Mouse (Mus musculus) heart, postnatal 36 days (tissue): ENCODE measurements around the gene Fam229b. TPM values are rescaled to one million over a fixed set of nuclear protein-coding genes. Genes with fewer than 3 reads are reported as not detected.

ENCODE experiments used
- DNase-seq, 2 experiments: peaks; one replicate each; pipeline ENCODE4 v3.0.0; 2021 to 2022
- intact Hi-C: fragments of 180-260 bp; cut with DNase I; formaldehyde crosslinking; loops from one replicate; pipeline ENCODE4 v1.15.1; 2025
- total RNA-seq, 2 experiments: library from RNA; stranded (reverse); gene quantifications; 2 replicates each; pipeline ENCODE4 v1.2.3; 2021

Fam229b gene
- total RNA-seq, 2 experiments from 2014 or later = 5.4 to 6.7 TPM

DNA sequence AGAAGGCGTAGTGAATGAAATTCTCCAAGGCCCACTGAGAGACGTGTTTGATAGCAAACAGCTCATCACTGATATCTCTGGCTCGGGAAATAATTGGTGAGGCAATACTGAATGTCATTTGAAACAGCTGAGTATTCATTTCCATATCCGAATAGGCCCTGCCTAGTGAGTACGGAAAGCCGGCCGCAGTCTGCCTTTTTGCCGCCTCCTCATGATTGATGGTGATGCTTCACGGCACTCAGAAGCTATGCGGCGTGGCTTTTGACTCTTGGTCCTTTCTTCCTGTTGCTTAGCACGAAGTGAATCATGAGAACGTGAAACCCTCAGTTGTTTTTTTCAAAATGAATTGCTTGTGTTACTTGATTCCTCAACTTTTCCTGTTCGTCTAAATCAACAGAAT is 7.1 kb upstream of the Fam229b start:
- intact Hi-C loops = no loop called here
- no peak for DNase-seq

DNA sequence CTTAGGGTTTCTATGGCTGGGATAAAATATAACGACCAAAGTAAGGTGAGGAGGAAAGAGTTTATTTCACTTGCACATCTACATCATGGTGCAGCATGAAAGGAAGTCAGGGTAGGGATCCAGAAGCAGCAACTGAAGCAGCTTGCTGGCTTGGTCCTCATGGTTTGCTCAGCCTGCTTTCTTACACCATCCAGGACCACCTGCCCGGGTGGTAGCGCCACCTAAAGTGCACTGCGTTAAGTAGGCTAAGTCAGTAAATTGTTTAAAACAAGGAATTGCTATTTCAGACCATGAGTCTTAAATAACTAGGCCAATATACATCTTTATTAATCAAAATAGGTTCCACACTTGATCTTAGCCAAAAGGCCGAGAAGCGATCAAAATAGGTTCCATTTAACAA is 5.0 kb upstream of the Fam229b start:
- intact Hi-C loops = no loop called here
- no peak for DNase-seq

DNA sequence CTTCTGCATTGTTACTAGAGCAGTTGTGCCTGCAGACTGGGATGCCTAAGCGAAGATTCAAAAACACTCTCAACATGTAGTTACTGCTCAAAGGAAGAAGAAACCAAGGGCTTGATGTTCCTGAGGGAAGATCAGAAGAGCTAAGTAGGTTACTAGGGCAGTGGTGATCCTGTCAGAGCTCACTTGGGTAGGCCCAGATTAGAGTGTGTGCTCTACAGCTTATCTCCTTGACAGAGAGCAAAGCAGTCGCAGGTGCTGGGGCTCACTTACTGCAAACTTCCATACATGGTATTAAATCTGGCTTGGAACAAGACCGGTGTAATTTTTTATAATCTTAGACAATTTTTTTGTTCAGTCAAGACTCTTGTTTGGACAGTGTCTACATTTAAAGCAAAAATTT is 4.1 kb upstream of the Fam229b start:
- no peak for DNase-seq
- intact Hi-C loops = no loop called here

DNA sequence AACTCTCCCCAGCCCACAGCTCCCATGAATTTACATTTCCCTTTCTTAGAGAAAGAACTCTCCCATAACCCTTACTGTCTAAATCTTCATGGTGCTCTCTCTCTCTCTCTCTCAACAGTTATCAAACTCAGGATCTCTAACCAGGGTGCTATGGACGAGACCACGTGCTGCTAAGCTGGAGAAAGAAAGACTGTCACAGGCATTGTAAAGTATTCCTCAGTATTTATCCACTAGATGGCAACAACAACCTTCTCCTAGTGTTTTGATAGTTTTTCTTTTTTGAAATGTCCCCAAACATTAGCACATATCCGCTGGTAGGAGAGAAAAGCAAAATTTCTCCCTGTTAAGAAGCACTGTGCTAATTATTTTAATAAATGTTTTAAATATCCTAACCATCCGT is 12.3 kb downstream of the Fam229b start:
- no peak for DNase-seq
- intact Hi-C loops = no loop called here

DNA sequence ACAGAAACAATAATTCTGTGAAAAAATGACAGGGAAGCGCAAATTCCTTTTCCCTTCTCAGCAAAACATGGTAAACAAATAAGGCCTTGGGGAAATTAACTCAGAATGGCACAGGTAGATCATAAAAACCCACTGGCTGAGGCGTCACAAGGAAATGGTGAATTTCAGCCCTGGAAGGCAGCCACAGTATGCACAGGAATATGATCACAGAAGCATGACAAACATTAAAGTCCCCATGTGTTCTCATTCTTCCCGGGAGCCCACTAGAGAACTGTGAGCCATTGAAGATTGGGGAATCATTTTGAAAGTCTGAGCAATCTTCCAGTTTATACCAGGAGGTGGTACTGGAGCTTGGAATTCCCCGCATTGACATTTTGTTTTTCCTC is 24.2 kb downstream of the Fam229b start:
- intact Hi-C loops = no loop called here
- DNase-seq = no peak

DNA sequence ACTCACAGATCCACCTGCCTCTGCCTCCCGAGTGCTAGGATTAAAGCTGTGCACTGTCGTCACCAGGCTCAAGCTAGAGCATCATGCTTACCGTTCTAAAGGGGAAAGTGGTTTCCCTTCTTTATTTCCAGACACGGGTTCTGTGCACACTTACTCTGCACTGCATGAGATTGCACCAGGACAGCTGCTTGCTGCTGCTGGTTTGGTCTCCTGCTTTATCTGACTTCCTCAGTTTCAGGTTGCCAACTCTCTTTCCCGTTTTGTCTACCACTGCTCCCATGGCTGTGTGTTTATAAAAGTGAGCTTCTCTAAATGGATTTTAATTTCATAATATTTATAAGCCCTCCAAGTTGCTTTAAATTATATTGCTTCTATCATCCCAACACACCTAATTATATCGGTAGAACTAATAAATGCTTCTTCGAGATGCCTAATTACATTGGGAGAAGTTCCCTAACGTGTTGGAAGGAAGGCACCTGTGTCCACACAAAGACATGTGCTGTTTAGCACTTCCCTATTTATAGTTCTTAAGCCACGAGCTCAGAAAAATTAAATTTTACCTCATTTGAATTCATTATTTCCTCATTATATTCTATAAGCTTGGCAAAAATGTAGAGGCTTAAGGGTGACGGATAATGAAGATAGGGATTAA is 24.8 kb downstream of the Fam229b start:
- intact Hi-C loops = no loop called here
- no peak for DNase-seq

DNA sequence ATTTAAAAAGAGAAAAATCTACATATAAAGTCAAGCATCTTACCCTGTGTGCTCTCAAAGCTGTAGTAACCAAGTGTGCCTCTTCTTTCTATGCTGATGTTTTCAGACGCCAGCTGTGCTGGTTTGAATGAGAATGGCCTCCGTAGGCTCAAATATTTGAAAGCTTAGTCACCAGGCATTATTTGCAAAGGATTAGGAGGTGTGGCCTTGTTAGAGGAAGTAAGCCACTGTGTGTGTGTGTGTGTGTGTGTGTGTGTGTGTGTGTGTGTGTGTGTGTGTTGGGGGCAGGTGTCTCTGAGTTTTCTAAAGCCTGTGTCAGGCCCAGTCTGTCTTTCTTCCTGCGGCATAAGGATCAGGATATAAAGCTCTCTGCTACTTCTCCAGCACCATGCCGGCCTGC is 26.8 kb downstream of the Fam229b start:
- DNase-seq = no peak
- intact Hi-C loops = no loop called here

DNA sequence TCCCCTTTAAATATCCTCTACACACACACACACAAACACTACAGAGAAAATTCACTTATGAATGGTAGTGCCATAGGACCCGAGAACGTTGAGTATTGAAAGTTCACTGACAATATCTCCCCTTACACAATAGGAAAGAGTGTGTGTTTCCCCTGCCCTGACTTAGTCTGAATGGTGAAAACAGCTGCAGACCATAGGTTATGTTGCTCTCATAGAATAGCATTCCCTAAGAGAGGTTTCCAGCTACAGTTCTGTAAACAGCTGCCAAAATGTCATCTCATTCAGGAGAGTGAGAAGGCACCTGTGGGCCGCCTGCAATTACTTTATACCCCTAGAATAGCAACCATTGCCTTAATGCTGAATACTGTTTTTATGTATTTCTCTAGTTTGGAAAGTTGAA is 27.3 kb downstream of the Fam229b start:
- intact Hi-C loops = no loop called here
- no peak for DNase-seq

DNA sequence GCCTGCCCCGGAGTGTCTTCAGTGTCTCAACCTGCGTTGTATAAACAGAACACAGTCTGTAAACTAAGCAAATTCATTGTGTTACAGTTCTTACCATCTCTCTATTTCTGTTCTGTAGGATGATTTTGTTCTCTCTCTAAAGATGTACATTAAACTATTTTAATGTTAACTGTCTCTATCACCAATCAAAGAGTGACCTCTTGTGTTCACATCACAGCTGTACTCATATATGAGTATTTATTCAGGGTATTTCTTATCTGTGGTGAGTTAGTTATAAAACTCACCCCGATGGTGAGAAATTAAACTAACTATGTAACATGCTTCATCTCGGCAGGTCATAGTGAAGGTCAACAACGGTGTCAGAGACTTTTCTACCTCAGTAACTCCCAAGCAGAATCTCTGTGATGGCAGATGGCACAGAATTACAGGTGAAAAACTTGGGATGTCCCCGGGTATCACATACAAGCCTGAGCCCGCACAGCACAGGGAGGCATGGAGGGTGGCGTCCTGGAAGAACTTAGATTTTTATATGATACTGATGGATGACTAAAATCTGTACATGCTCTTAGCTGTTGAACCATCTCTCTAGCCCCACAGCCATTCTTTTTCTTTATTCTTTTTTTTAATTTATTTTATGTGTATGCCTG is 28.8 kb downstream of the Fam229b start:
- intact Hi-C loops = no loop called here
- DNase-seq = no peak

DNA sequence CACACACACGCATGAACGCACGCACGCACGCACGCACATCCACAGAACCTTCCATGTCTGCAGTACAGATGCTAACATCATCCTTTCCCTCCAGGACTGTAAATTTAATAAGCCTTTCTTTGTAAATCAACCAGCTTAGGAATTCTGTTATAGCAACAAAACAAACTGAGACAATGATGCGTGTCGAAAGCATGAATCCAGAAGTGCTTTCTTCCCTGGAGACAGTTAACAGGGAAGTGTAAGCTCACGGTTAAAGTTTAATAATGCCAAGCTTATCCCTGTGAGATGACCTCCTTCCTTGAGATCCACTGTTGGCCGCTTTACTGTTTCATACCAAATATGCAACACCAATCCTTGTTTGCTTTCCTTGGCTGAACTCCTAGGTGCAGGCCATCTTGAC is 35.0 kb downstream of the Fam229b start:
- intact Hi-C loops = no loop called here
- no peak for DNase-seq

DNA sequence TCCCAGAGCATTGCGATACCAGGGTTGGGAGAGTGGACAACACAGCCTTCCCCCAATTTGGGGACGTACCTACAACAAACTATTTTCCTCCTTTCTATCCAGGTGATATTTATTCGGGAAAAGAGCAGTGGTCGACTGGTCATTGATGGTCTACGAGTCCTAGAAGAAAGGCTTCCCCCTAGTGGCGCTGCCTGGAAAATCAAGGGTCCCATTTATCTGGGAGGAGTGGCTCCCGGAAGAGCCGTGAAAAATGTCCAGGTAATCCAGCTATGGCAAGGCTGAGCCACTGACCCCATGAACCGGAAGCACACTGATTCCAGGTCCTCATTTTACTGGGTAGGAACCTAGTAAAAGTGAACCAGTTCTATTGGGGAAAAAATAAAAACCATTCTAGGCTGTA is 36.7 kb downstream of the Fam229b start:
- intact Hi-C loops = no loop called here

DNA sequence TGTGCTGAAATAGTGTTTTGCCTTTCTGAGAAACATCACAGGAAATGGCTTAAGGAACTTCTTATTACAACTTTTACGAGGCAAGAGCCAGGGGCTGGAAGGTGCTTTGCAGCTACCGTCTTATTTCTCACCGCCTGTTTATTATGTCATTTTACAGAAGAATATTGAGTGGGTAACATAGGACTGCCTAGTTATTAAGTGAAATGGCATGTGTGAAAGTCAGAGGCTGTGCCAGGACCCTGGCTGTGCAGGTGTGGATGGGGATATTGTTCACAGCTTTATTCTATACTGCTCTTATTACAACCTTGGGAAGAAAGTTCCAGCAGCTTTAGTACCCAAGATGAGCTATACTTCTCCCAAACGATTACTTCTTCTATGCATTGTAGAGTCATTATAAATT is 61.7 kb downstream of the Fam229b start:
- DNase-seq = no peak
- intact Hi-C loops = no loop called here

More for the DNA sequence above, 36.7 kb downstream of the Fam229b start:
- DNase-seq = peak in 1 of 2 experiments; percentile 25

Other genes with a start within 250 kb of the Fam229b start
- 10 to 100 TPM; 65.8 to 75.2 TPM for gene Lama4, start 168.4 kb downstream of the Fam229b start, total RNA-seq
- 1 to 10 TPM; 1.0 to 1.2 TPM for gene Tube1, start 62 bp upstream of the Fam229b start, total RNA-seq
- gene Ccn6, start 29.9 kb upstream of the Fam229b start, total RNA-seq = not detected
- 10 to 100 TPM; 32.1 to 35.1 TPM for gene Fyn, start 234.9 kb upstream of the Fam229b start, total RNA-seq